In the genomic region with DNA sequence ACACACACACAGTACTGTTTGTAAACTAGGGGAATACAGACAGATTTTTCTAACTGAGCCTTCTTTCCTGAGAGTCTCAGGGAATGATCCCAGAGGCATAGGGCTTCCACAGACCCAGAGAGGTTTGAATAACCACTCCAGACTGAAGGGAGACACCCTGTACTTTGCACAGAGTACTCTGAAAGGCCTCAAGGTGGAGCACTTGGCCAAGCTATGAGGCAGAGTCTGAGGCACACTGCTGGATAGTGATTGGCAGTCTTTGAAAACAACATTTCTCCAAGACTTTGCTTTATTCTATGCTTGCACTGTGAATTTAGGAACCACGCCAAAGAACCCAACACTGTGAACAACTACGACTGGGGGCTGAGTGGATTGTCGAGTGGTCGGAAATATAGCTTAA, we compare ENCODE assay signal across 8 mouse cellular contexts.
A peak's percentile ranks its signal among the peaks of the same experiment; 100 is the strongest.
DNase-seq lines count a peak whose midpoint lies in the region; ATAC-seq and TF ChIP-seq lines count a peak whose summit lies in the region.

No protein-coding gene starts in this region.

- whole genome bisulfite sequencing in forebrain, embryonic 16.5 days, result 25% methylated on average over 4 of the region's 4 CpGs
- WGBS in kidney, embryonic 14.5 days, result 21% methylated on average over 4 of the region's 4 CpGs
- 50% methylated on average over 4 of the region's 4 CpGs for WGBS in limb, embryonic 13.5 days
- WGBS in neural tube, embryonic 13.5 days, result 54% methylated on average over 4 of the region's 4 CpGs

- no peaks in the 10 kb centered on the region for H3K9me3 ChIP-seq in forebrain, embryonic 16.5 days (ENCODE audit: control insufficient read depth, low read length)
- no peaks in the 10 kb centered on the region for H3K9me3 ChIP-seq in kidney, embryonic 14.5 days (ENCODE audit: control insufficient read depth, low read length)
- H3K9me3 ChIP-seq in limb, embryonic 13.5 days, result no peaks in the 10 kb centered on the region
- H3K9me3 ChIP-seq in neural tube, embryonic 13.5 days, result no peaks in the 10 kb centered on the region

- TF ChIP-seq CTCF in gastrocnemius, adult 2 months (IDR thresholded peaks at IDR 0.05), result peak; percentile 39; the same call in 1 of the 2 replicates

- ATAC-seq in forebrain, embryonic 16.5 days, result peak; percentile 99
- ATAC-seq in kidney, embryonic 14.5 days (ENCODE audit: low FRiP score, low TSS enrichment), result peak; percentile 92
- peak; percentile 81; the same call in 1 of the 2 replicates for ATAC-seq in limb, embryonic 13.5 days (ENCODE audit: low FRiP score, low read depth)
- peak; percentile 88 for ATAC-seq in neural tube, embryonic 13.5 days (ENCODE audit: low read depth)

- H3K27ac ChIP-seq in gastrocnemius, adult 2 months, result no peak overlapping the region
- no peak overlapping the region for H3K27ac ChIP-seq in forebrain, embryonic 16.5 days (ENCODE audit: low read length)
- no peak overlapping the region for H3K27ac ChIP-seq in kidney, embryonic 14.5 days (ENCODE audit: low read depth, low read length)
- H3K27ac ChIP-seq in limb, embryonic 13.5 days, result no peak overlapping the region
- no peak overlapping the region for H3K27ac ChIP-seq in neural tube, embryonic 13.5 days (replicated peaks)

- H3K4me2 ChIP-seq in forebrain, embryonic 16.5 days (ENCODE audit: low read length), result no peak overlapping the region
- H3K4me2 ChIP-seq in kidney, embryonic 14.5 days (replicated peaks; ENCODE audit: low read depth, low read length), result no peak overlapping the region
- H3K4me2 ChIP-seq in limb, embryonic 13.5 days (replicated peaks), result no peak overlapping the region
- no peak overlapping the region for H3K4me2 ChIP-seq in neural tube, embryonic 13.5 days

- no peak overlapping the region for H3K9ac ChIP-seq in forebrain, embryonic 16.5 days (replicated peaks; ENCODE audit: low read depth, low read length)
- H3K9ac ChIP-seq in kidney, embryonic 14.5 days (ENCODE audit: low read depth, low read length), result no peak overlapping the region
- no peak overlapping the region for H3K9ac ChIP-seq in limb, embryonic 13.5 days
- H3K9ac ChIP-seq in neural tube, embryonic 13.5 days, result no peak overlapping the region

- no peak for DNase-seq in gastrocnemius, adult 2 months
- no peak for DNase-seq in gastrocnemius, postnatal 25 days
- DNase-seq in adipocyte (ENCODE audit: low spot score), result peak; percentile 6
- DNase-seq in gastrocnemius, postnatal 14 days, result no peak

- intact Hi-C loops in gastrocnemius, adult 2 months (cut with DNase I), result loop anchor here (5.0 kb wide), 1 partner anchor 249 kb away; no protein-coding TSS in a partner anchor
- intact Hi-C loops in gastrocnemius, postnatal 14 days (cut with DNase I; ENCODE audit: low total_unique reads), result no loop called here

- no peaks in the 10 kb centered on the region for H3K27me3 ChIP-seq in forebrain, embryonic 16.5 days (replicated peaks; ENCODE audit: control insufficient read depth, insufficient read depth, low read length)
- H3K27me3 ChIP-seq in kidney, embryonic 14.5 days (ENCODE audit: control insufficient read depth, insufficient read depth, low read length), result no peaks in the 10 kb centered on the region
- no peaks in the 10 kb centered on the region for H3K27me3 ChIP-seq in limb, embryonic 13.5 days
- H3K27me3 ChIP-seq in neural tube, embryonic 13.5 days, result no peaks in the 10 kb centered on the region

- no peaks in the 10 kb centered on the region for H3K36me3 ChIP-seq in forebrain, embryonic 16.5 days (ENCODE audit: control insufficient read depth, insufficient read depth)
- no peaks in the 10 kb centered on the region for H3K36me3 ChIP-seq in kidney, embryonic 14.5 days (ENCODE audit: control insufficient read depth, insufficient read depth, low read length)
- H3K36me3 ChIP-seq in limb, embryonic 13.5 days, result no peaks in the 10 kb centered on the region
- no peaks in the 10 kb centered on the region for H3K36me3 ChIP-seq in neural tube, embryonic 13.5 days

- no peaks in the 10 kb centered on the region; the same call in 1 of the 2 replicates for H3K4me1 ChIP-seq in forebrain, embryonic 16.5 days (replicated peaks; ENCODE audit: control insufficient read depth, insufficient read depth, low read length)
- H3K4me1 ChIP-seq in kidney, embryonic 14.5 days (ENCODE audit: control insufficient read depth, insufficient read depth, low read length), result no peaks in the 10 kb centered on the region
- H3K4me1 ChIP-seq in limb, embryonic 13.5 days, result no peaks in the 10 kb centered on the region
- no peaks in the 10 kb centered on the region for H3K4me1 ChIP-seq in neural tube, embryonic 13.5 days (replicated peaks)

- no peak overlapping the region for H3K4me3 ChIP-seq in gastrocnemius, adult 2 months
- H3K4me3 ChIP-seq in forebrain, embryonic 16.5 days (replicated peaks; ENCODE audit: low read length), result no peak overlapping the region
- H3K4me3 ChIP-seq in kidney, embryonic 14.5 days (ENCODE audit: low read length), result no peak overlapping the region
- H3K4me3 ChIP-seq in limb, embryonic 13.5 days, result no peak overlapping the region
- no peak overlapping the region for H3K4me3 ChIP-seq in neural tube, embryonic 13.5 days
